Mouse (Mus musculus): ENCODE data around the gene Spg7.
"Not testable (repeated sequence)": the region's sequence is repeated elsewhere in the genome, so short reads cannot be mapped to it uniquely, and the experiment has no call there.

Spg7 gene

DNA sequence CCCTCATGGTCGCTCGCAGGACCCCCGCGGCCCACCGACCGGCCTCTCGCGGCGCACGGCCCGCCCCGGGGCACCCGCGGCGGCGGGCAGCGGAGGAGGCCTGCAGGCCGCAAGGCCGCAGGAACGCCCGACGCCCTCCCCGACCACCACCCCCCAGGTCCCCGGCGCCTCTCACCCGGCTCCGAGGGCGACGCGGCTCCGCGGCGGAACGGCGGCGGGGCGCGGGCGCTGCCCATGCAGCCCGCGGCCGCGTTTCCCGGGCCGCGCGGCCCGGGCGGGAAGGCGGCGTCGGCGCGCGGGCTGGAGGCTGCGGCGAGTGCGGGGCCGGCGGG is 21.0 kb upstream of the Spg7 start:
- DNase-seq = no peak

DNA sequence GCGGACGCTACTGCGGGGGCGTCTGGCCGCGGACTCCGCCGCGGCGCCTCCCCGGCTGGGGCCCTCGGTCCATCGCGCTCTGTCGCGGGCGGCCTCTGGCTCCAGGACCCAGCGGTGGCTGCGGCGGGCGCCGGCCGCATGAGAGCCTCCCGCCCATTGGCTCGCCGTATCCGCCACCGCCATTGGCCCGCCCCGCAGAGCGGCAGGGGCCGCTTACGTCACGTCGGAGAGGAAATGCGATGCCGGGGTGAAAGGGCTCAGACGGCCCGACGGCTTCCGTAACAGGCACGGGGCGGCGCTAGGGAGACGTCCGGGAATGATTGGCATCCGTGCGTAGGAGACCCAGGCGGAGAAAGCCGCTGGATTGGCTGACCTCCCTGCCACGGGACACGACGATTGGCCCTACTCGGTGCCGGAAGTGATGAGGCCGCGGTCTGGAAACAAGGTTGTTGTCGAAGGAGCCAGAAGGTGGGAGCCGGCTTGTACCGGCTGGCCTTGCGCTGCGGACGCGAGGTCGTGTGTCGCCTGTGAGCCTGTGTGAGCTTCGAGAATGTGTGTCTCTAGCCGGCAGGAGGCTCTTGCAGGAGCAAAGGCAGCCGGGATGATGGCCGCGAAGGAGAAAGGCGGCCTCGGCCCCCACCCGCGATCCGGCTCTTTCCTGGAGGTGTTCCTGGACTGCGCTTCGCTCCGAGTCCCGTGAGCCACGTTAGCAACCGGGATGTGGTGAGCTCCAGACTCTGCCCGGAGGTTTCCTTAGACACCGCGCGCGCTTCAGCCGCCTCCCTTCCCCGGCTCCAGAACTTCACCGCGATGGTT is 20.4 kb upstream of the Spg7 start, which contains the start of gene Ankrd11:
Gene Ankrd11, minus strand, starts transcription at position 120 of the 816 bp plus-strand sequence.
- peak; percentile 100 for DNase-seq

DNA sequence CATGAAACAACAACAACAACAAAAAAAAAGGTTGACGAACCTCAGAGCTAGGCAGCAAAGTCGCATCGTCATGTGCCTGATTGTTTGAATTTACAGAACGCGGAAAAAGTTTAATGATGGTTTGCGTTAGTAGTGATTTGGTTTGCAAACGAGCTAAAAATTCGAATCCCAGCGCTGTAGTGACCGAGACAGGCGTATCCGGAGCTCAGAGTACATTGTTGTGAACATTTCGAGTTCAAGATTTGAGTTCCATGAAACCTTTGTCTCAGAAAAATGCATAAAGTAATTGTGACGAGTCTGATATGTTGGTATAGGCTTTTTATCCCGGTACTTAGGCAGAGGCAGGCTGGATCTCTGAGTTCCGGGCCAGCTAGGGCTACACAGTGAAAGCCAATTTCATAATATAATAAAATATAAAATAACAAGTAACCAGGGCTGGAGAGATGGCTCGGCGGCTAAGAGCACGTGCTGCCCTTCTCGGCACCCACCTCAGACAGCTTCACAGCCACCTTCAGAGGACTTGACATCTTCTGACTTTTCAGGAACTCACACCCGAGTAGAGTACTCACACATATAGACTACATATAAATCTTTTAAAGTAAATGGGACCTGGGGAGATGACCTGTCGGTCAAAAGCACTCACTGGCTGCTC is 19.6 kb upstream of the Spg7 start:
- no peak for DNase-seq

DNA sequence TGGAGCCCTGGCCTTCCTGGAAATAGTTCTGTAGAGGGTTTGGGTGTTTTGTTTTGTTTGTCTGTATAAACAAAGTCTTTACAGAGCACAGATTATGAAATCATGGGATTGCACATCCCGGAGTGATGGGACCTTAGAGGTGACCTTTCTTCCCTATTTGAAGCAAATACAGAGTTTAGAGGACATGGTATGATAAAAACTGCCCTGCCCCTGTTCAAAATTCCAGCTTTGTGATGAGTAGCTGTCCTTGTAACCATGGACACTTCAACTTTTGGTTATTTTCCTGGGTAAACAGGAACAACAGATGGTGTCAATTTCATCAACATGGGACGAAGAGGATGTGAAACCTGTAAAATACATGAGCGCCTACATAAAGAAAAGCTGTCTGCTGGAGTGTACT is 18.8 kb upstream of the Spg7 start:
- no peak for DNase-seq

DNA sequence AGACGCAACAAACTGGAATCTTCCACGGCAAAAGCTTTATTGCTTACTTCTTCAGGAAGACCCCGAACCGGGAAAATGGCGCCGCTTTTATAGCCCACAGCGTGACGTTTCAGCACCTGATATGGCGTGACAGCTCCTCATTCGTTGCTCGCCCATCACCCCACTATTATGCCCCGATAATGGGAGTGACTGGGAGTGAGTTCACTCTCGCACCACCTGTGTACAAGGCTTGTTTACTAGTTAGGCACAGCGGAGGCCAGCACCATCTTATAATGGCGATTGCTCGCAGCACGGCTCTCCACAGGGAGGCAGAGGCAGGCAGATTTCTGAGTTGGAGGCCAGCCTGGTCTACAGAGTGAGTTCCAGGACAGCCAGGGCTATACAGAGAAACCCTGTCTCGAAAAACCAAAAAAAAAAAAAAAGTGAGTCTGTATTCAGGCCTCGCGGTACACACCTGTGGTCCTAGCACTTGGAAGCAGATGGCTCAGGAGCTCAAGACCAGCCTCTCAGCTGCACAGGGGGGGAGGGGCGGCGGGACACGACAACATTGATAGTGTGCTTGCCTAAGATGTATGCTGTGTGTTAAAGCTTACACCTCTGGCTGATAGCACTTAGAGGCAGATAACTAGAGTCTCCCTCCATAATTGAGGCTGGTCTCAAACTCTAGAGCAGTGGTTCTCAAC is 17.9 kb upstream of the Spg7 start:
- DNase-seq = not testable (repeated sequence)

DNA sequence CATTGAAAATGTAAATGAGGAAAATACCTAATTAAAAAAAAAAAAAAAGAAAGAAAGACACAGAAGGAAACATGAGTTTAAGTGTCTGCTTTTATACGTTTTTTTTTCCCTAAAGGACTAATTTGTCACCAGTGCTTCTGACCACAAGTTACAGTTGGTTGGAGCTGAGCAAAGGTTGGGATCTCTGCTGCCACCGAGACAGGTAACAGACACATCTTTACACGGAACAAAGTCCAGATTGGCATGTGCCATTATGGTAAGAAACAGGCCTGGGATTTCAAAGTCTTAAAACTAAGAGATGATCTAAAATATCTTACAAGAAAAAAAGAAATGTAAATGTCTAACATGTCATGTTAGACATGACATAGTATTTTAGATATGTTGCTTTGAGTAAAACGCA is 16.0 kb upstream of the Spg7 start:
- DNase-seq = peak; percentile 71

DNA sequence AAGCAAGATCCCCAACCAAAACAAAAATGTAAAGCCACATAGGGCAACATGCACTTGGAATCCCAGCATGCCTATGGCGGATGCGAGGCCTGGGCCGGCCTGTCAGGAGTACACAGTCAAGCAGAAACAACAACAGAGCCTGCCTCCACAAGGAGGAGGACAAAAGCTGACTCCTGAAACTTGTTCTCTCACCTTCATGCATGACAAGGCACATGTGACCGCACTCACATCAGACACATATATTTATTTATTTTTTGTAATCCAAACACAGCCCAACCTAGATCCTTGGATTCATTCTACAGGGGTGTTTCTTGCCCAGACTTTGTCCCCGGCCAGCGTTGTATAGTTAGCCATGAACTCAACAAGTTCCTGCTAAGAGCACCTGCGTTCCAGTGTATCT is 14.9 kb upstream of the Spg7 start:
- DNase-seq = peak; percentile 67

DNA sequence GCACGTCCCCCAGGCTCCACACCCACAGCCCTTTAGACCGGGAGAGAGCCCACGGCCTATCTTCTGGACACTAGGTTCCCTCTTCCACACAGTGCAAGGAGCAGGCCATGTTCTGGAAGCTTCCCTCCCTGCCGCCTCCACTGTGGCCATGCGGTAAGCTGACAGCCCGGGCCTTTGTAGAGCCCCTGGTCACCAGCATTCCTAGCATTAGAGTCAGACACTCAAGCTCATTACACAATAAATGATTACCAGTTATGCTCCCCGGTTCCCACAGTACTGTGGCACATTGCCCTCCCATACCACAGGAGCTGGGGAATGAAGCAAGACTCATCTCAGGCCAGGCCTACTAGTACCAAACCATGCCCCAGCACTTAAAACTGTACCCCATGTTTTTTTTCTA is 14.3 kb upstream of the Spg7 start:
- no peak for DNase-seq

DNA sequence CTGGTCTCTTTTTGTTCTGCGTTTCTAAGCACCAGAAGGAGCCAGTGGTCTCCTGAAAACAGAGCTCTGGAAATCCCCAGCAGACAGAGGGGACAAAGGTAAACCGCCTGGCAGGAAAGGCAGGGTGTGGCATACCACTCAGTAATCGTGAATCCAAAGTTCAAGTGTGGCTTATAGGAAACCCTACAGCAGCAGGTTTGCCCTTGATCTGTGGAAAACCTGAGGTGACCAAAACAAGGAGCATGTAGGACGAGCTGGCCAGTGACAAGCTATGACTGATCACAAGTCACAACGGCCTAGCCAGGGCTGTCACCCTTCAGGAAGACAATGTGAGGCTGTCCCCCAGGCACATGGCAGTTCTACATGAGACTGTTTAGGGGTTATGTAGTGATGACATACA is 11.3 kb upstream of the Spg7 start:
- DNase-seq = peak; percentile 78

DNA sequence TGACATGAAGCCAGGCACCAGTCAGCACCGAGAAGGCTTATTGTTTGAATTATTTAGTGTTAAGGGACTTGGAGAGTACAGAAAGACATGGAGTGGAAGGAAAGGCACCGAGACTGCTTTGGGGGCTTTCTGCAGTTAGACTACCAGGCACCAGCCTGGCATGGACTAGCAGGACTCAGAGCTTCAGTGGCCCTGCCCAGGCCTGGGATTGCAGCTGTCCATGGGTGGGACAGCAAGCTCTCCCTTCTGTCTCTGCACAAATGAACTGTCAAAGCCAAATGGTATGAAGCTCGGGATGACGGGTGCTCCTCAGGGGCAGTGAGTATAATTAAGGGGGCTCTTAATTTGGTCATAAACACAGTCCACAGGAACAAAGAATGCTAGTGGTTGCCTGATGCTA is 1.3 kb downstream of the Spg7 start:
- DNase-seq = no peak

DNA sequence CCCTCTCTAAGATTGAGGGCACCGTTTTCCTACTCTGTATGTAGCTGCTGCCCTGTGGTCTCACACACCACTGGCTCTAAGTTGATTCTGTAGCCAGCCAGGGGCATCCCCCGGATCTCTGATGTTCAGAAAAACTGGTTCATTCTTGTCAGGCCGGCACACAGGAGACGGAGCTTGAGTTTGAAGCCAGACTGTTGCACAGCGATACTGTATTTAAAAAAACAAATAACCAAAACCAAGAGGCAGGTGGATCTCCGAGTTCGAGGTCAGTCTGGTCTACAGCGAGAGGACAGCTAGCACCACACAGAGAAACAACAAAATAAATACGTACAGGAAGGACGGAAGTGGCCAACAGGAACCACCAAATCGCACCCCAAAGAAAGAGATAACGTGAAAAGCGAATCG is 2.1 kb downstream of the Spg7 start:
- no peak for DNase-seq

DNA sequence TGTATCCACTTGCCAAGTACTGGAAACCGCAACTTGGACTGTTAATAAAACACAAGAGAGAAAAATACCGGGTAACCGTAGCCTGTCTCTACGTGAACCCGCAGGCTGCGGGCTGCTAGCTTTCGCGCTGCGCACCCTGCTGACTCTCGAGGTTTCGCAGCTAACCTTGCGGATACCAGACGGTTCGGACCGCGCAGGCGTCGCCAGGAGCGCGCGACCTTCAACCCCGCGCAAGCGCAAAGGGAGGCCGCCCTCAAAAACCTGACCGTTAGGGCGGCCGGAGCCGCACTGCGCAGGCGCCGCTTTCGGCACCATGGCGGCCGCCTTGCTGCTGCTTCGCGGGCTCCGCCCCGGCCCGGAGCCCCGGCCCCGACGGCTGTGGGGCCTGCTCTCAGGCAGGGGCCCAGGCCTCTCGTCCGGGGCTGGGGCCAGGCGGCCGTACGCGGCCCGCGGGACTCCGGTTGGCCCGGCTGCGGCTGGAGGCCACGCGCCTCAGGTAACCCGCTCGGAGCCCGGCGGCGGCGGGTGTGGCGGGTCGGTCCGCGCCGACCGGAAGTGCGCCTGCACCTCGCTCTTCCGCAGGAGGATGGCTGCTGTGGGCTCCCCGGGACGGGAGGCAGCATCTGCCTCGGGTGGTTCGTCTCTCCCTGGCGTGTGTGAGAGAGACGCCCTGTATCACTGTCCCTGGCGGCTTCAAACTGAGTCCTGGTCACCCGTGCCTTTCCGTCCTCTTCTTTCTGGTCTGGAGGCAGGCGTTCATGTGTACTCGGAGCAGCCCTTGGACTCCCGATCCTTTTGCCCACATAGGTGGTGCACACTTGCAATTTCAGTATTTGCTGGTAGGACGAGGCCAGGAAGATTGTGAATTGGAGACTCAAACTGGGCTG is 2.7 kb downstream of the Spg7 start:
- DNase-seq = peak; percentile 96

DNA sequence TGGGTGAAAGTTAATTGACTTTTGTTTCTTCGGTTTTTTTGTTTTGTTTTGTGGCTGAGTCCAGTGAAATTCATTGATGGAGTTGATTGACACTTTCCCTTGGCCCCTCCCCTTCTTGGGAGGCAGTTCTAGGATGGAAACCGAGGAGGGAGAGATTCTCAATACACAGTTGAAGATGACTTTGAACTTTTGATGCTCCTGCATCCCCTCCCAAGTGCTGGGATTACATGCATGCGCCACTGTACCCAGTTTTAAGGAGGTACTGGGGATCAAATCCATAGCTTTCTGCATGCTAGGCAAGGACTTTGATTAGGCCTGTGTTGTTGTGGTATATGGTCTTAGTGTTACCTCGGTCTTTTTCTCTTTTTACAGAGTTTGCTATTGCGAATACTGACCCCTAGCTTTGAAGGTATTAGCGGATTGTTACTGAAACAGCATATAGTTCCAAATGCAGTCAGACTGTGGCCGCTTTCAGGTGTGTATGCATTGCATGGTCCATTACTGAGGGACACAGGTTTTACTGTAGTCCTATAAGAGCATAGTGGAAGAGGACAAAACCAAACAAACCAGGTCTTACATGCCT is 3.5 kb downstream of the Spg7 start:
- DNase-seq = no peak

DNA sequence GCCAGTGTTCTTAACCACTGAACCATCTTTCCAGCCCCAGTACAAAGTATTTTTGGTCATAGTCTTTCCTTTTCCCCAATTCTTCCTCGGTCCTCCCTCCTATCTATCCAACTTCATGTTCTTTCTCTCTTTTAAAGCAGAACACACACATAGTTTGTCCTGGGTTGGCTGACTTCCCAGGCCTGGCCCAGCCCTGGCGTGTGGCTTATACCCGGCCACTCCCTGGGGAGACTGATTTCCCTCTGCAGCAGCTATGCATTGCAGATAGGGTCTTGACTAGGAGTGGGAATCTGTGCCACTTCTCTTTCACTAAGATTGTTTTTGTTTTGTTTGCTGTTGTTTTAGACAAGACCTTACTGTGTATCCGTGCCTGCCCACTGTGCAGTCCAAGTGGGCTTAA is 8.4 kb downstream of the Spg7 start:
- DNase-seq = no peak

DNA sequence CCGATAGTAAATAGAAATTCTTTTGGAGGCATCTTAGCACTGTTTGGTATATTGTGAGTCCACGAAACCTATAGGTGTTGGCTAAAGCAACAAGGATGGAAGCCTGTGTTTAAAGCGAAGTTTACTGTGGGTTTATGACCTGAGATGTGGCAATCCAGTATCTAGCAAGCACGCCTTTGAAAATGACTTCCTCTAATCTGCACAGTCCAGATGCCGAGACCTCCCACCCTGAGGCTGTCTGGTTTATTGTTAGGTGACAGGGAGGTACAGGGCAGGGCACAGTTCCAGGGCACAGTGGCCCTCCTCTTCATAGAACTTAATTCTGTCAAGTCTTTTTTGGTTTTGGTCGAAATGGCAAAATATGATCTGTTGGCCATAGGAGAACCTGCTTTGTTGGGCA is 14.5 kb downstream of the Spg7 start:
- DNase-seq = no peak

DNA sequence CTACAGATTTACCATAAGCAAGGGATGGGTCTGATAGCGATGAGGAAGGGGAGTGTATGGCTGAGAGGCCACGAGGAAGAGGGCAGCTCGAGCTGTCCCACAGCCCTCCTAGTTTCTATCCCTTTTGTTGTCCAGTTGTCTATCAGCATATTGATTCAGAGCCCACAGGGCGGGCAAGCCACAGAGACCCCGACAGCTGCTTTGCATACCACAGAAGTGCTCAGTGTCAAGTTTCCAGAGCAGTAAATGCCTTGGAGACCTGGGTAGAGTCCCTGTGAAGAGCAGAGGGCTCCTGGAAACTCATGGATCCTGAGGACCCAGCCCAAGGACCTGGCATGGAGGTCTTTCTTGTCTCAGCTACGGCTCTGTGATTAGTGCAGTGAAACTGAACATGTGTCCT is 20.3 kb downstream of the Spg7 start:
- no peak for DNase-seq

DNA sequence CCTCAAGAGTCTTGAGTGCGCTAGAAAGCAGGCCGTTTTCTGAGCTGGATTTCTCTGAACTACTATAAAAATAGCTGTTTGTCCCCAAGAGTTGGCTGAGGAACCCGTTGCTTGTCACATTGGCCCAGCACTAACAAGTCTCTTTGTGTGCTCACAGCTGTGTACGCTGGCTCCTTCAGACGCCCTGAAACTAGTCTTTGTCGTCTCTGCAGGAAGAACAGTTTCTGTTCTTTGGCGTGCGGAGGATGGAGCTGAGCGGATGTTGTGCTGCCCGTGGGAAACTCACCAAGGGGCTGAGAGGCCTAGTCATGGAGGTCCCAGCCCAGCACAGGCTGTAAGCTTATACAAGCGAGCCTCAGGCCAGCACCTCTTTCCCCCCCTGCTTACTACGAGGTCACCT is 20.9 kb downstream of the Spg7 start:
- DNase-seq = no peak

DNA sequence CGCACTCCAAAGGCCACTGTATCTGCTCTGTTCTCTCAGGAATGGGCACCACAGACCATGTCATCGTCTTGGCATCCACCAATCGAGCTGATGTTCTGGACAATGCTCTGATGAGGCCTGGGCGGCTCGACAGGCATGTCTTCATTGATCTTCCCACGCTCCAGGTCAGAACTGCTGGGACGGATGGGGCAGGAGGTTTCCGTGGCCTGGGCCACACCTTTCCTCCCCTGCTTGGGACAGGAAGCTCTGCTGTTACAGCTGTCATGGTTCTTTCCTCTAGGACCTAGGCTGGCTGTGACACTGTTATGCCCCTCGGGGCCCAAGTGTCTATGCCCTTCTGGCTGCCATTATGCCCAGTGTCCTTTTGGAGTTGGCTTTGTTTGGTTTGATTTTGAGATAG is 24.5 kb downstream of the Spg7 start:
- no peak for DNase-seq

DNA sequence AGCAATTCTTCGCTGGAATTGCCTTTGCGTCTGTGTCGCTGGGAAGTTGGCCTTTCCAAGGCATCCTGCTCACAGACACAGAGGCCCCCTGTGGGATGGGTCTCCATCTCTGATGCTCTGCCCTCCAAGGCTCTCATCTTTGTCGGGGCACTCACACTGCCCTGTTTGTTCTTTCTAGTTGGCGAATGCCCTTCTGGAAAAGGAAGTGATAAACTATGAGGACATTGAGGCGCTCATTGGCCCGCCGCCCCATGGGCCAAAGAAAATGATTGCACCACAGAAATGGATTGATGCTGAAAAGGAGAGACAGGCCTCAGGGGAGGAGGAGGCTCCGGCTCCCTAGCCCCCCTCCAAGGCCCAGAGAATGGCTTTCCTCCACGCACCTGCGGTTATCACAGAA is 34.5 kb downstream of the Spg7 start:
- no peak for DNase-seq

DNA sequence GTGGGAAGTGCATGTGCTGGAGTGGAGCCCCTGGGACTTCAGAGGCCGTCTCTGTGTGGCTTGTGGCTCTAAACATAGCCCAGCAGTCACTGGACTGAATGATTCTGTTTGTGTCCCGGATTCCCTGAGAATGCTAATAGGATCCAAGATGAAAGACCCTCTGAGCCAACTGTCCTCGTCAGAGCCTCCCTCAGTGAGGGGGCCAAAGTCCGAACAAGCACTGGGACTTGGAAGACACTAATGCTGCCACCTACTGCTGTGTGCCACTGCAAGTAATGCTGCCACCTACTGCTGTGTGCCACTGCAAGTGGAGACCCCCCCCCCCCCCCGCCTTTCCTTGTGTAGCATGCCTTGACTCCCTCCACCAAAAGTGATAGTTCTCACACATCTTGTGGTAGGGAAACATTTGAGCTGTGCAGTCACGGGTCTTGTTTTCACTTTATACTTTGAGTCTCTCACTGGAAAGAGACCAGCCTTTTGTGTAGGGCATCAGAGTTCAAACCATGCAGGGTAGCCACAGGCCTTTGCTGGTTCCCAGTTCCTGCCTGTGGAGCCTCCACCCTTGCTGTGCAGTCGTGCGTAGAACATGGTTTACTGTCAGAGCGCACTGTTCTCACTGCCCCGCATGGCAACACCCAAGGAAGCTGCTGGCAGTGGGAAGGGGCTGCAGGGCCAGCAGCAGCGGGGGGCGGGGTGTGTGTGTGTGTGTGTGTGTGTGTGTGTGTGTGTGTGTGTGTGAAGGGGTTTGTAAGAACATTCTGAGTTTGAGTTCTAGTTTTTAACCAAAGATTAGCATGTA is 35.2 kb downstream of the Spg7 start:
- DNase-seq = peak; percentile 47

DNA sequence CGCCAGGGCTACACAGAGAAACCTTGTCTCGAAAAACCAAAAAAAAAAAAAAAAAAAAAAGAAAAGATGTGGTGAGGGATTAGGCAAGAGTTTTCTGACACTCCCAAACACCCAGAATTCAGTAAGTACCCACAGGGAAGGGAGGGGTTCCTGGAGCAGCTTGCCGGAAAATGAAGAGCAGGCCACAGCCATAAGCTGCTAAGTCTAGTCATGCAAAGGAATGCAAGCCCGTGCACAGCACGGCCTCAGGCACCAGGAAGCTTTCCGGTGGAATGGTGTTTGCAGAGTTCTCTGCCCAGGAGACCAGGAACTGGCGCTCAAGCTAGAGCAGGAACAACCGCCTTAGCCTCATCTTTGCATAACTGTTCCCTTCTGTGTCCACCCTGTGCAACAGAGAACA is 37.5 kb downstream of the Spg7 start:
- DNase-seq = no peak

DNA sequence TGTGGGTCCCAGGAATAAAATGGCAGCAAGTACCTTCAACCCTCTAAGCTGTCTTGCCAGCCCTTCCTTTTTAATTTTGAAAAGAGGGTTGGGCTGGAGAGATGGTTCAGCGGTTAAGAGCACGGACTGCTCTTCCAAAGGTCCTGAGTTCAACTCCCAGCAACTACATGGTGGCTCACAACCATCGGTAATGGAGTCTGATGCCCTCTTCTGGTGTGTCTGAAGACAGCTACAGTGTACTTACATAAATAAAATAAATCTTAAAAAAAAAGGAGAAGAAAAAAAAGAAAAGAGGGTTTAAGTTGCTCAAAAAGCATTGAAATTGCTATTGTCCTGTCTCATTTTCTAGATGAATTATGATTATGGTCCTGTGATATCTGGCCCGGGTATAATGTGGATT is 38.5 kb downstream of the Spg7 start:
- no peak for DNase-seq
